Mouse (Mus musculus): Measurements from ENCODE around the gene Olfr487.

DNA sequence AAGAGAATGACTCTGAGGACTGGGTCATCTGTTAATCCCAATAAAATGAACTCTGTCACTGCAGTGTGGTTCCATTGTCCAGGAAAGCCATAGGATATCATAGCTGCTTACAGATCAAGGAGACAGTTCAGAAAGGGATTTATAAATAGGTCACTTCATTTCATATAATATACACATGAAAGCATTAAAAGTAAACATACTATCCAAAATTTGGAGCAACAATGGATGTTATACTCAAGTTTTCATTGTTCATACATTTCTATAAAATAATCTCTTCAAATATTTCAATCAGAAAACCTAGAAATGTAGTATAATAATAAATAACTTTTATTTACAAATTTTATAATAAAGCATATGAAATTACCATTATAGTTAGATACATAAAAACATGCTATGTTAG lies 54.7 kb downstream of the Olfr487 start, which contains the start of gene Olfr485:
- TF ChIP-seq CTCF (IDR thresholded peaks at IDR 0.05; ENCODE audit: insufficient read depth, low read depth, low read length) = no peak
- TF ChIP-seq POLR2A (IDR thresholded peaks at IDR 0.05; ENCODE audit: insufficient read depth, low read depth, low read length) = no peak
